Mouse (Mus musculus) urinary bladder, postnatal 10 days (tissue): ENCODE results near the gene Tdrkh.

Source experiments
- DNase-seq: peaks from one replicate; pipeline ENCODE4 v3.0.0; 2022; ENCODE audit warnings: low spot score

Gene Tdrkh

DNA sequence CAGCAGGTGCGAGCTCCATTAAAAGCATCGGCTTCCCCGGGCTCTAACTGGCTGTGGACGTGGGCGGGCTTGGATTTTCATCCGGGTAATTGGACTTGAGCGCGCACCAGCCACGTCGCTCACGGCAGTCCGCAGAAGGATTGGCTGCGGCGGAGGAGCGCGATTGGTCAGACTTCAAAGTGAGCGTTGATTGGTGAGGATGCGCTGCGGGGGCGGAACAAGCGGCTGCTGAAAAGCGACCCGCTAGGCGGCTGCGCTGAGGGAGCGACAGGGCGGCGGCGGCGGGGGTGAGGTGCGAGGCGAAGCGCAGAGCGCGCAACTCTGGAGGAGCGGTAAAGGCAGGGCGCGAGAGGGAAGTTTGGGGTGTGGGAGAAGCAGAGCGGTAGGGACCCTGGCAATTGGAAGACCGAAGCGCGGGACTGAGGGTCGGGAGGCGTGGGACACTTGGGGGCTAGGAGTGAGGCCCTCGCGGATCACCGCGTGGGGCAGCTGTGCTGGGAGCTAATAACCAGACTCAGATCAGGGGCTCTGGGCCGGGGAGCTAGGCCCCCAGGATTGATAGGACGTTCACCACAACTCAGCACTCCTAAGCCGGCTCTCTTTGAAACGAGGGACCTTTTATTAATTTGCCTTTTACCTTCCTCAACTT, at the start of gene Tdrkh:
Gene Tdrkh, plus strand, starts transcription at position 243 of the 649 bp plus-strand sequence.
- DNase-seq: peak; percentile 76

DNA sequence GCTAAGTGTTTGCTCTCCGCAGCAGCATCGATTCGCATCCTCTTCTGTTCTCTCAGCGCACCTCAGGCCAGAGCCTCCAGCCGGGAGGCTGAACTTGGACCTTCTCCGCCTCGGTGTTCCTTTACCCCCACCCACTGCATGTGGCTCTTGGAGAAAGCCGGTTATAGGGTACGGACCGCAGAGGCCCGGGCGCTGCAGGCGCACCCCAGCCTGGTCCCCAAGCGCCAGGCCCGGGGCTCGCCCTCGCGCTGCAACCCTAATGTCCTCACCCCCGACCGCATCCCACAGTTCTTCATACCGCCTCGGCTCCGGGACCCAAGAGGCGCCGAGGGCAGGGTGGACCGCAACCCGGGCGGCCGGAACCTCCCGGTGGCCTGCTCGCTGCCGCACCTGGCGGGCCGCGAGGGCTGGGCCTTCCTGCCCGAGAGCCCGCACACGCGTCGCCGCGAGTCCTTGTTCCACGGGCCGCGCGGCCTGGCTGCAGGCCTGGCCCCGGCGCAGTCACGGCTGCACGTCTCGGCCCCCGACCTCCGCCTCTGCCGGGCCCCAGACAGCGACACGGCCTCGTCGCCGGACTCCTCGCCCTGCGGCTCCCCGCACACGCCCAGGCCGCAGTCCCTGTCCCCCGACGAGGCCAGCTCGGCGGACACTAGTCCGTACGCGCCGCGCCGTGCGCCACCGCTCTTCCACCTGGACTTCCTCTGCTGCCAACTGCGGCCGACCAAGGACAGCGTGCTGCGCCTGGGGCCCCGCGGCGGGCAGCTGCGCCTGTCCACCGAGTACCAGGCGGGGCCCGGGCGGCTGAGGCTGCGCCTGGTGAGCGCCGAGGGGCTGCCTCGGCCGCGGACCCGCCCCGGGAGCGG, 49.6 kb upstream of the Tdrkh start:
- no peak for DNase-seq

DNA sequence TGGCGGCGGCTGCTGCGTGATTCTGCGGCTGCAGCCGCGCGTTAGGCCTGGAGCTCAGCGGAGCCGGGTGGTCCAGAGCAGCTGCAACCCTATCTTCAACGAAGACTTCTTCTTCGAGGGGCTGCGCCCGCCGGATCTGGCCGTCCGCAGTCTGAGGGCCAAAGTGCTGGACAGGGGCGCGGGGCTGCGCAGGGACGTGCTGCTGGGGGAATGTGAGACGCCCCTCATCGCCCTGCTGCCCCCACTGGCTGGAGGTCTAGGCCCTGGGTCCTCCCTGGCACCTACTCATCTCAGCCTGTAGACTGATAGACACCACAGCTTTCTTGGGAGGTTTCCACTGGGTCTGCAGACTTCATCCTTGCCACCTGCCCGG, 48.9 kb upstream of the Tdrkh start:
- DNase-seq: no peak

DNA sequence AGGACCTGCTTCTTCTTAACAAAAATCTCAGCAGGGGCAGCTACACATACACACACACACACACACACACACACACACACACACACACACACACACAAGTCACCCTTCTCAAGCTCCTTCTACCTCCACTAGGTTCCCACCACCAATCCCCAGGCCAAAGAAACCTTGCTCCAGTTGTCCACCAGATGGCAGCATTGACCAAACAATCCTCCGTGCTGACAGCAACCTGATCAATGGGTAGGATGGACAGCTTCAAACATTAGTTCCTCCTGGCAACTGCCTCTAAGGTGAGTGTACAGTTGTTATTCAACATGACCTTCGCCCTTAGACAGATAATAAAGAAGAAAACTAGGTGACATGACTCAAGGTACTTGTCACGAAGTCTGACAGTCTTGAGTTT, 46.3 kb upstream of the Tdrkh start:
- DNase-seq: no peak

DNA sequence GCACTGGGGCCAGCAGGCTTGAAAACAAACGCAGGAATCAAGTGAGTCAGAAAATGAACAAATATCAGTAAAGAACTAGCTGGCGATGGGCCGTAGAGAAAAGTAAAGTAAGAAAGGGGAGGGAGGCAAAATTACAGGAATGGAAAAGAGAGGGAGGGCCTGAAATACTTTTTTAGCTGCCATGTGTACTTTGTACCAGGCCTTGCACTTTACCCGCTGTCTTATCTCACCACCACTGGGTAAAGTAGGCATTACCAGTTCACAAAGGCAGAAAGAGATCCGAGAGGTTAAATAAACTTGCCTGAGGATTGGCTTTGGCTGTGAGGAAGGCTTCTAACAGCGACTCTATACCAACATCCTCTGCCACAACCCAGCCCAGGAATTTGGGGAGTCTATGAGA, 45.6 kb upstream of the Tdrkh start:
- DNase-seq: no peak

DNA sequence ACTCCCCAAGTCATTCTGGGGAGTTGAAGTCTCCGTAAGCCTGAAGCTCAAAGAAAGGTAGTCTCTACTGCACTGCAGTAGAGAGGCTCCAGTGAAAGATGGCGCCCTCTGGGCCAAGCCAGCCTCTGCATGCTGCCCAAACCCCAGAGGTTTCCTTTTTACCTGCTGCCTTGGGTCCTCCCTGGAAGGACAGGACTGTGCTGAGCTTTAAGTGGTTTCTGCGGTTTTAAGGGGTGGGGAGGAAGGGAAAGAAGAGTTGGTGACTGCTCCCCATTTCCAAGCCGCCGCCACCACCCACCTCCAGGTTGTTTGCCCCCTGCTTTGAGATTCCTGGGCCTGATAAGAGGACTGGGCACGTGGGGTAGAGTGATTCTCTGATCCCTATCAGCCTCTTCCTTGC, 44.4 kb upstream of the Tdrkh start:
- DNase-seq: no peak

DNA sequence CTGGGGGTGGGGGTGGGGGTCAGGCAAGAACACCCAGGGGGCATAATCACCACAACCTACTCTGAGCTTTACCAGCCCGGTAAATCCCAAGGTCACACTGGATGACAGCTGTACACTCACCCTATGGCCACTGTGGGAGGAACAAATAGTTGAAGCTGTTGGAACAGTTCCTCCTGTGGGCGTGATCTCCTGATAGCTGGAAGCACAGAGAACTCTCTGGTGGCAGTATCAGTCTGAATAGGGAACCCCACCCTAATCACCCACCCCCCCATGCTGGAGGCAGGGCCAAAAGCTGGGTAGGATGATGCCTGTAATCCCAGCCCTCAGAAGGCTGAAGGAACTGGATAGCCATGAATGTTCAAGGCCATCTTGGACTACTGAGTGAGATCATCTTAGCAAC, 43.4 kb upstream of the Tdrkh start:
- no peak for DNase-seq

DNA sequence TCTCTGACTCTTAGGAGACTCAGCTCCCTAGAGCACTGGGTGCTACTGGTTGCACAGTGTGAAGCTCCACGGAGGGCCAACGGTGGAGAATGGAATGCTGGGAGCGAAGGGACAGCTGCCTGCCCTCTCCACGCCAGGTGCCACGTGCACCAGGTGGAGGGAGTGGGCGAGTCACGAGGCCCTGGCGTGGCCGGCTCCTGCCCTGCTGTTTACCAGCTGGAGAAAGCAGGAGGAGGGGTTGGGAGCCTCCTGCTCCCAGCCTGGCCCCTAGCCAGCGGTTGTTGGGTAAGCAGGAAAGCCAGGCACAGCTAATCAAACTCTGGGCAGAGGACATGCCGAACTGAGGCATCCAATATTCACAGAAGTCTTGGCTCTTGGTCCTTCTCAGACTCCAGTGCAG, 41.4 kb upstream of the Tdrkh start:
- DNase-seq: no peak

DNA sequence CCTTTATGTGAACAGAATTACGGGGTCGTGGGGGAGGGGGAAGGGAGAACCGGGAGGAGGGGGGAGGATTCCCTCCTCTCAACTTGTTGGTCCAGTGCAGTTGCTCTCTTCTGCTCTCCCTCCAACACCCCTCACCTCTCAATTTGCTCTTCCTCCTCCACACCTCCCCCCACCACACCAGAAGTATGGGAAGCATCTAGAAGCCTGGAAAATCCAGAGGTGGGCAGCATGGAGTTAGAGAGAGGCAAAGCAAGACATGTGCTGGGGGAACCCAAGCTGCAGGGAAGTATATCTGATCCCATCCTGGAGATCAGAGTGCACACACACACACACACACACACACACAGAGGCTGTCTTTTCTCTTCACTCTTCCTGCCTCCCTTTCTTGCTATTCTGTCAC, 41.0 kb upstream of the Tdrkh start:
- DNase-seq: no peak

DNA sequence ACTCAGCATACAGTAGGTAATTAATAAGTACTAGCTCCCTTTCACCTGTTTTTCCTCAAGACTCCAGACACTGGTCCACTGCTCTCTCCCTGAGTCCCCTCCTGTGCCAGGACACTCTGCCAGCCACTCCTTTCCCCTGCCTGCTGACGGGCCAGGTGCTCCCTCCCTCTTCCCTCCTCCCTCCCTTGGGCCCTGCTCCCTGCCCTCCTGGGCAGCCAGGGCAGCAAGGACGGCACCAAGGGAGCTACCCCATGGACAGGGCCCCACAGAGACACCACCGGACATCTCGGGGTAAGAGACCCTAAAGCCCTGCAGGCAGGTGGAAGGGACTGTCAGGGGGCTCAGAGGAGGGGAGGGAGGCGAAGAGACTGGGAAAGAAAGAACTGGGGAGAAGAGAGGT, 40.4 kb upstream of the Tdrkh start, which contains the start of gene Rorc:
Gene Rorc, plus strand, starts transcription at position 154 of the 400 bp plus-strand sequence.
- DNase-seq: no peak

DNA sequence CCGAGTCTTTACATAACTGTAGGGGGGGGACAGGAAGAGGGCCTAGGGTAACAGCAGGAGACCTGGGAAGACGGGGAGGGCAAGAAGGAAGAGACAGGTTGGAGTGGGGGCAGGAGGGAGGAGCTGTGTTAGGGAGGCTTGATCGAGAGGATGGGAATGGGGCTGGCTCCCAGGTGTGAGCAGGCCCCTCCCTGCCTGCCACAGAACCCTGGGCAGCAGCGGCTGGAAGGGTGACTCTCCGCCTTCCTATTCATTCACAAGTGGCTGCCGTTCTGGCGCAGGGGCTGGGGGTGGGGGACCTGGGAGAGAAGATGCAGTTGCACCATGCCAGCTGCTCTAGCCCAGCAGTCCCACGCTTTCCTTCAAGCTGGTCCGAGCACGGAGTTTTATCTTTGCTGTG, 40.0 kb upstream of the Tdrkh start:
- DNase-seq: no peak

DNA sequence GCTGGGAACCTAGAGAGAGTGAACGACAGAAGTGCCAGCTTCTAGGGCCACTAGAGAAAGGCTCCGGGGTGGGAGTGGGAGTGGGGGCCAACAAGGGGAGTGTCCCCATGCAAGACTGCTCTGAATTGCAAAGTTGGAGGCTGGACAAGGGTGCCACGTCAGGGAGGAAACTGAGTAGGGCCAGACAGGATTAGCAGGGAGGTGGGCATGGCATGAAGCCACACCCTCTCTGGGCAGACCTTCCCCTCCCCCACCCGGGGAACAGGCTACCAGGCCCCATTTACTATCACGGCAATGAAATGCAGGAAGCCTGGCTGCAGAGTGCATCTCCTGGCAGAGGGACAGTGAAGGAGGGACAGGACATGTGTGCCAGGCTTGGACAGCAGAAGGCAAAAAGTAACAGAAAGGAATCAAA, 39.5 kb upstream of the Tdrkh start:
- DNase-seq: no peak

DNA sequence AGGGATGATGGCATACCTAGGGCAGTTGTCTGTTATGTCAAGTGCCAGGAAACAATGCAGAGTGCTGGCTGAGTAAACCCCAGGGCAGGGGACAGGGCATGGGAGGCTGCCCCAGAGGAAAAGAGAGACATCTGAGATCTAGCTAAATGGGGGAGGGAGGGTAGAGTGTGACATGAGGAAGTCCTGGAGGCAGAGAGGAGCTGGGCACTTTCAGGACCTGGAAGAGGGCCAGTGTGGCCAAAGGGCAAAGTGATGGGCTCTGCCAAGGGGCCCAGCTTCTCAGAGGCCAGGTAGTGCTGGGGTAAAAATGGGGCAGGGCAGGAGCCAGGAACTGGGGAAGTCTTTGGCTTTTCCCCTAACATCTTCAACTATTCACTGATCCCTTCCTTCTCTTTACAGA, 38.4 kb upstream of the Tdrkh start:
- DNase-seq: no peak

DNA sequence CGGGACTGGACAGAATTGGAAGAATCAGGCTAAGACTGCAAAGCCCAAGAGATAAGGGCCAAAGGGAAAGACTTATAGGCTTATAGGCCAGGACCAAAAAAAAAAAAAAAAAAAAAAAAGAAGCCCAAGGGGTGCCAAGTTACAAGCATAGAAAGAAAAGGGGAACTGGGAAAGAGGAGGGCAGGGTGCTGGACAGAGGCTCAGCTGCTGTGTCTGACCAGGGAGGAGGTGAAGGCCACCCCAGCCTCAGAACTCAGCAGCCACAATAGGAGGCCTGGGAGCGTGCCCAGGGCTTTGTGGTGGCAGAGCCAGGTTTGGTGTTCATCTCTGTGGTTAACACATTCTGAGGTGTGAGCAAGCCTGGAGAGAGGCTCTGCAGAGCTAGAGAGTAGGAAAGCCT, 37.9 kb upstream of the Tdrkh start:
- DNase-seq: no peak

DNA sequence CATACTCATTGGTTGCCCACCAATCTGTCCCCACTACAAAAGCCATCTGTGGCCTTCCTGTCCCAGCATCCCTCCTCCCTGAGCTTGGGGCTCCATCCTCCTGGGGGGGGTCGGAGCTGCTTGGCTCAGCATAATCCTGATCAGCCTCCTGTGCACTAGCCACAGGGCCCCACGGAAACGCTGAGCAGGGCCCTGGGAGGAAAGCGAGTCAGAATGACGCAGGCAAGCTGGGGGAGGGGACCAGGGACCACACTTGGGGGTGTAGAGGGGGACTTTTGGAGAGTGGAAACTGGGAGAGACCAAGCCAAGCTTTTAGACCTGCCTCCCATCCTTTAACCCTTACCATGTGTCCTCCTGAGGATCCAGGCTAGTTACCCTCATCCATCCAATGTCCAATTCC, 37.2 kb upstream of the Tdrkh start:
- no peak for DNase-seq

DNA sequence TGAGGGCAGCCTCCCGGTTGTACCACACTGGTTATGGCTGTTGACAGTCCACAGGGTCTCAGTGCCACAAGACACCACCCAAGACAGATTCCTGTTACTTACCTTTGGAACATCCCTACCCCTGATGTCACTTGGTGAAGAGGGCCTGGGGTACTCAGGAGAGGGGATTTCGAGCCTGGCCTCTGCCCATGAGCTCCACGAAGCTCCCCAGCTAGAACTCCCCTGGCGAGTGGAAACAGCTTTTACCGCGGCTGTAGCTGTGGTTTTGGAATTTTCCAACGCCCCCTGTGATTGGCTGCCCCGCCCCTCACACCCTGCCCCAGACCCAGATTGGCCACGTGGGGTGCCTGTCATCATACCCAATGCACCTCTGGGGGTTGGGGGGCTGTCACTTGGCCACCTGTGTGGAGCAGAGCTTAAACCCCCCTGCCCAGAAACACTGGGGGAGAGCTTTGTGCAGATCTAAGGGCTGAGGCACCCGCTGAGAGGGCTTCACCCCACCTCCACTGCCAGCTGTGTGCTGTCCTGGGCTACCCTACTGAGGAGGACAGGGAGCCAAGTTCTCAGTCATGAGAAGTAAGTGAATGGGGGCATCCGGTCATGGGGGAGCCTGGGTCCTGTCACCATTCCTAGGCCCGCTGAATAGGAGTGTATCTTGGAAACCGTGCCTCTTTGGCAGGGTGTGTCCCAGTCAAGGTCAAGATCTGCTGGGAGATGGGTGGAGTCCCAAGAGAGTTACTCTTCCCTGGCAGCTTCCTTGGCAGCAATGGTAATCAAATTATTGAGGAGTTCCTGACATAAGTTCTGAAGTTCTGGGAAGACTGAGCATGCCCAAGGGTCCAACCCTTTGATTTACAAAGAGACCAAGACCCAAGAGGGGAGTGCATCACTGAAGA, 35.8 kb upstream of the Tdrkh start:
- no peak for DNase-seq

DNA sequence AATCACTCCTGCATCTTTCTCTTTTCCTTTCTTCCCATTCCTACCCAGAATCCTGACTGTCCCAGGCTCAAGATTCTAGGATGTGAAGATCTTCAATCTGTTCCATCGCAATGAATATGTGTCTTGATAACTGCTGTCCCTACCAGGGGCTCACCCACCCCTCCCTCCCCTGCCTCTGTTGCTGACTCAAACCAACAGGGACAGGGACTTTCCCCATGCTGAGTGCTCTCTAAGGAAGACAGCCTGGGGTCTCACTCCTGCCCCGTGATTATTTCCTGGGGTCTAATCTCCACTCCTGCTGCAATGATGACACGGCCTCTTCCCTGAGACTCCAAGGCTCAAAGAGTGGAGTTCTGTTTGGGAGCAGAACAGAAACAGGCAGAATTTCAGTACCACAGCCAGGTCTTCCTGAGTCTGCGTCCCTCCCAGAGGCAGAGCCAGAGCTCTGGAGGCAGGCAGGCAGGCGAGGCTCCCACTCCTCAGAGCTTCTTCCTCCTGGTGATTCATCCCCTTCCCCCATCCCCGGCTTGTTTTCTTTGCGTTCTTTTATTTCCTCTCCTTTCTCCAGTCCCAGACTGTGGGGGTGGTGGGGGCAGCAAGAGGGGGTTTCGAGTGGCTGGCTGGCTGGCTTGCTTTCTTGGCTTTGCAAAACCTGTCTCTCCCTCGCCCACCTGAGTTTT, 33.1 kb upstream of the Tdrkh start:
- no peak for DNase-seq

DNA sequence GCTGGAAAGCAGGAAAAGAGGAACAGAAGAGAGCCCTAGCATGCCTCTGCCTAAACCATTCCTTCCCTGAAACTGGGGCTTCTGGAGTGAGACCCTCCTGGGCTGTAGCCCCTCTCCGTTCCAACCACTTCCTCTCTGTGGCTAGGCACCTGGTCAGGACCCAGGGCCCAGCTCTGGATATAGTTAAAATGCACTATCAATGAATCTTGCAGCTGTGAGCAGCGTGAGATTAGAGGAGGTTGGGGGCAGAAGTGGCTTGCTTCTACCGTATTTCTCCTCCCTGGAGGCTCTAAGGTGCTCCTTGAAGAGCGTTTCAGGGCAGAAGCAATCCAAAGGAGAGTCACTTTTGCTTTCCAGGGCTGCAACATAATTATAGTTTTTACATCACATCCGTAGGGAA, 30.8 kb upstream of the Tdrkh start:
- DNase-seq: no peak

DNA sequence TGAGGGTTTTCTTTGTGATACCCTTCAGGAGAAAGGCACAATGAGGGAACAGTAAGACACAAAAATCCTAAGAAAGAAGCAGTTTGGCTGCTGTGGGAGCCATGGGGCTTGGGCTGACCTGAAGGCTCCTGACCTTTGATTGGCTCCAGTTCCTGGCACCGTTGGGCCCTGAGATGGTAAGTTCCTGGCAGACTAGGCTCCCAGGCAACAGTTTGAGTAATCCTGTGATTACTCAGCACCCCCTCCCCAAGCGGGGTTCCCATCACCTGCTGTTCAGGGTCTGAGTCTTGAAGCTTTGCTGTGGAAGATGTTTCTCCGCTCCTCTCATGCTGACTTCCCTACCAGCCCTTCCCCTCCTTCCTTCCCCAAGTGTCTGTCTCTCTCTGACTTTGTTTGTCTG, 29.6 kb upstream of the Tdrkh start:
- no peak for DNase-seq

DNA sequence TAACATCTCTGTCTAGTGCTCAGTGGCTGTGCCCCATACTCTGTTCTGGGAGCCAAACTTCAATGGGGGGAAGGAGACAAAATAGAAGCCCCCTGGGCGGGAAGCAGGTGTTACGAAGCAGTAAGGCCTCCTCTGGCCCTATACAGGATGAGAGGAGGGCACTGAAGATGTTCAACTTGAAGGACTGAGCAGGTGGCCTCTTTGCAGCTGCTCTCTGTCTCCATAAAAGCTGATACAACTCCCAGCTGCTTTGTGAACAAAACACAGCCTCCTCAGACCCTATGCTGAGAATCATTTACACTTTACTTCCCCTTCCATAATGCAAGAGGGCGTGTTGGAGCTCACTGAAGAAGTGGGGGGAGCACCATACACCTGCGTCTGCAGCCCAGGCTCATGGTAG, 26.4 kb upstream of the Tdrkh start:
- no peak for DNase-seq

DNA sequence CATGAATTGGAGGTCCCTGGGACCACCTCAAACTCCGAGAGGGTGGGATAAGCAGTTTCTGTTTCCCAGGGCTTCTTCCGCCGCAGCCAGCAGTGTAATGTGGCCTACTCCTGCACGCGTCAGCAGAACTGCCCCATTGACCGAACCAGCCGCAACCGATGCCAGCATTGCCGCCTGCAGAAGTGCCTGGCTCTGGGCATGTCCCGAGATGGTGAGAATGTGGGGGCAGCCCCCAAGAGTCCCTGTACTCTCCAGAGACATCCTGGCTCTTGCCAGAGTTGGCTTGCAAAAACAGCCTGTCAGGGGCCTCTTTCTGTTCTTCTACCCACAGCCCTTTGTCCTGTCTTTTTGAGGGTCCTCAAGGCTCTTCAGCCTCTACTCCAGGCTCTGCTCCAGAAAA, 25.7 kb upstream of the Tdrkh start:
- no peak for DNase-seq

DNA sequence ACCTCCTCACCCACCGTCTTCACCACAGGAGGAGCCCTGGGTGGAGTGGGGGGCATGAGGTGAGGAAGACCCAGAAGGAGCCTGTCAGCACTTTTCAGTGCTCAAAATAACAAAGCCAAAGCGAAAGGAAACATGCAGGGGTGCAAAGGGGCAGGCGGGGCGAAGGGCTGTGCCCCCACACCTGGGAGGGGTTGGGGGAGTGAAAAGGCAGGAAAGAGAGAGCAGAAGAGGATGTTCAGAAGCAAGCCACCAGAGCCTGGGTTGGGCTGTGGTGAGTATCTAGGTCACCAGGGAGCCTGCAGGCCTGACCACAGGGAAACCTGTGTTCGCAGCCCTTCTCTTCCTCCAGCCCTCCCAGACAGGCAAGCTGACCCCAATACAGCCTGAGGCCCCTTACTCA, 25.0 kb upstream of the Tdrkh start:
- no peak for DNase-seq
